Mouse (Mus musculus): ENCODE results near the gene Sbf2.
A peak's percentile ranks its signal among the peaks of the same experiment; 100 is the strongest.
"Not testable (repeated sequence)": the region's sequence is repeated elsewhere in the genome, so short reads cannot be mapped to it uniquely, and the experiment has no call there.

Gene Sbf2

GRCm38 (mm10) chr7:110391632-110392031 lies 223.1 kb downstream of the Sbf2 start:
- no peak for DNase-seq (ENCODE audit: low spot score in 2 of 2)

GRCm38 (mm10) chr7:110388889-110389288 lies 225.8 kb downstream of the Sbf2 start:
- DNase-seq (ENCODE audit: low spot score in 2 of 2), result not testable (repeated sequence)

GRCm38 (mm10) chr7:110387565-110387964 lies 227.2 kb downstream of the Sbf2 start:
- no peak for DNase-seq (ENCODE audit: low spot score in 2 of 2)

- DNase-seq (ENCODE audit: low spot score in 2 of 2), result no peak
Observed at GRCm38 (mm10) chr7:110385482-110385881, 229.2 kb downstream of the Sbf2 start.

GRCm38 (mm10) chr7:110384343-110384742 lies 230.4 kb downstream of the Sbf2 start:
- no peak for DNase-seq (ENCODE audit: low spot score in 2 of 2)

GRCm38 (mm10) chr7:110381625-110382024 lies 233.1 kb downstream of the Sbf2 start:
- no peak for DNase-seq (ENCODE audit: low spot score in 2 of 2)

GRCm38 (mm10) chr7:110379335-110379914 lies 235.3 kb downstream of the Sbf2 start:
- peak; percentile 24 to 41 for DNase-seq (ENCODE audit: low spot score in 2 of 2)

GRCm38 (mm10) chr7:110372529-110372928 lies 242.2 kb downstream of the Sbf2 start:
- DNase-seq (ENCODE audit: low spot score in 2 of 2), result no peak

- no peak for DNase-seq (ENCODE audit: low spot score in 2 of 2)
Observed at GRCm38 (mm10) chr7:110362005-110362404, 252.7 kb downstream of the Sbf2 start.

GRCm38 (mm10) chr7:110361516-110361915 lies 253.2 kb downstream of the Sbf2 start:
- peak in 1 of 2 experiments; percentile 28 for DNase-seq (ENCODE audit: low spot score in 2 of 2)

- DNase-seq (ENCODE audit: low spot score in 2 of 2), result no peak
Observed at GRCm38 (mm10) chr7:110359391-110359790, 255.3 kb downstream of the Sbf2 start.

- no peak for DNase-seq (ENCODE audit: low spot score in 2 of 2)
Observed at GRCm38 (mm10) chr7:110353971-110354370, 260.8 kb downstream of the Sbf2 start.

- peak in 1 of 2 experiments; percentile 26 for DNase-seq (ENCODE audit: low spot score in 2 of 2)
Observed at GRCm38 (mm10) chr7:110347250-110347649, 267.5 kb downstream of the Sbf2 start.

- DNase-seq (ENCODE audit: low spot score in 2 of 2), result no peak
Observed at GRCm38 (mm10) chr7:110337601-110338000, 277.1 kb downstream of the Sbf2 start.

- no peak for DNase-seq (ENCODE audit: low spot score in 2 of 2)
Observed at GRCm38 (mm10) chr7:110325381-110326110, 289.2 kb downstream of the Sbf2 start.

GRCm38 (mm10) chr7:110324852-110325251 lies 289.9 kb downstream of the Sbf2 start:
- DNase-seq (ENCODE audit: low spot score in 2 of 2), result no peak

GRCm38 (mm10) chr7:110321106-110321505 lies 293.6 kb downstream of the Sbf2 start:
- DNase-seq (ENCODE audit: low spot score in 2 of 2), result no peak

GRCm38 (mm10) chr7:110318971-110319519 lies 295.7 kb downstream of the Sbf2 start:
- no peak for DNase-seq (ENCODE audit: low spot score in 2 of 2)

GRCm38 (mm10) chr7:110317412-110317811 lies 297.3 kb downstream of the Sbf2 start:
- no peak for DNase-seq (ENCODE audit: low spot score in 2 of 2)

- DNase-seq (ENCODE audit: low spot score in 2 of 2), result no peak
Observed at GRCm38 (mm10) chr7:110315352-110315751, 299.4 kb downstream of the Sbf2 start.

- no peak for DNase-seq (ENCODE audit: low spot score in 2 of 2)
Observed at GRCm38 (mm10) chr7:110314401-110314890, 300.3 kb downstream of the Sbf2 start.

GRCm38 (mm10) chr7:110313392-110314055 lies 301.2 kb downstream of the Sbf2 start:
- DNase-seq (ENCODE audit: low spot score in 2 of 2), result no peak

Measured in frontal cortex, postnatal 36 days (tissue).